Mouse (Mus musculus) heart, embryonic 10.5 days (tissue): ENCODE measurements at regions not wholly inside any gene's neighbourhood (a gene's known extent, or its start where the extent isn't known, plus 50 kb on each side); places are given as distances from the start of the nearest gene placed in this dataset.

ENCODE experiments used
- DNase-seq: peaks from one replicate; pipeline ENCODE4 v3.0.0-alpha.2; 2017; ENCODE audit warnings: low spot score
- H3K27ac ChIP-seq: fragments of 300-500 bp; sonication (generic); 2 replicates; pipeline ENCODE4 v1.5.1; 2016; ENCODE audit warnings: mild to moderate bottlenecking
- H3K27me3 ChIP-seq: fragments of 300-500 bp; sonication (generic); 2 replicates; pipeline ENCODE4 v1.6.1; 2016; ENCODE audit warnings: mild to moderate bottlenecking; ENCODE audit not compliant: poor library complexity, insufficient read depth, severe bottlenecking
- H3K36me3 ChIP-seq: fragments of 300-500 bp; sonication (generic); 2 replicates; pipeline ENCODE4 v1.6.1; 2016; ENCODE audit warnings: mild to moderate bottlenecking, moderate library complexity
- H3K4me1 ChIP-seq: fragments of 300-500 bp; sonication (generic); 2 replicates; pipeline ENCODE4 v1.6.1; 2016; ENCODE audit warnings: mild to moderate bottlenecking
- H3K4me3 ChIP-seq: fragments of 300-500 bp; sonication (generic); 2 replicates; pipeline ENCODE4 v1.5.1; 2016; ENCODE audit warnings: mild to moderate bottlenecking, moderate library complexity
- H3K9me3 ChIP-seq: fragments of 300-500 bp; sonication (generic); 2 replicates; pipeline ENCODE4 v1.6.1; 2016; ENCODE audit warnings: mild to moderate bottlenecking, moderate library complexity
- WGBS: fragments of 180-500 bp; shearing (Covaris S2); methylation state at CpG from one replicate; pipeline ENCODE4 v1.1.7; 2016; 5-methylcytosine and 5-hydroxymethylcytosine counted together

GRCm38 (mm10) chr4:9218380-9218779, 979.5 kb upstream of the Car8 start:
- DNase-seq = no peak
- Histone ChIP-seq H3K27ac (no peak overlapping the region), H3K4me3 (no peak overlapping the region), H3K4me1 (no peaks in the 10 kb centered on the region), H3K9me3 (no peaks in the 10 kb centered on the region), H3K27me3 (no peaks in the 10 kb centered on the region), H3K36me3 (no peaks in the 10 kb centered on the region)
- 83% methylated on average over 5 of the region's 5 CpGs for WGBS

GRCm38 (mm10) chr4:9208606-9209005, 969.8 kb upstream of the Car8 start:
- no peaks in the 10 kb centered on the region for H3K36me3 ChIP-seq
- H3K9me3 ChIP-seq = no peaks in the 10 kb centered on the region
- 79% methylated on average over 2 of the region's 2 CpGs for WGBS
- no peaks in the 10 kb centered on the region for H3K4me1 ChIP-seq
- no peak for DNase-seq
- H3K4me3 ChIP-seq = no peak overlapping the region
- no peaks in the 10 kb centered on the region for H3K27me3 ChIP-seq
- H3K27ac ChIP-seq = no peak overlapping the region

DNA sequence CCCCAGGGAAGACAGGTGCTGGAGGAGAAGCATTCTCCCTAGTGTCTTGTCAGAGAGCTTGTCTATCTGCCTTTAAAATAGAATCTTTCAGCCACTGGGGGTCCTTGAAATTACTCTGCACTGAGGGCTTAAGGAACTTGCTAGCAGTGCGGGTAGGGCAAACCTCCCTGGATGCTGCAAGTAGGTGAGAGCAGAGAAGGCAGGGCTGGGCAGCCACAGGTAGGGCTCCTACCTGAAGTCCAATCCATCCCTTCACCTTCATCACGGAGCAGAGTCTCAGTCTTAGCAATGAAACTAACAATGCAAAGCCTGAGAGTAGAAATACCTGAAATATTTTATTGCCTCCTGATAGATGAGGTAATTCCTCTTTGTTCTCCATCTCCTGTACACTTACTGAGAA, 961.2 kb upstream of the Car8 start:
- no peak overlapping the region for H3K27ac ChIP-seq
- DNase-seq = no peak
- WGBS = 73% methylated on average over 2 of the region's 2 CpGs
- H3K9me3 ChIP-seq = no peaks in the 10 kb centered on the region
- H3K27me3 ChIP-seq = no peaks in the 10 kb centered on the region
- H3K36me3 ChIP-seq = no peaks in the 10 kb centered on the region
- H3K4me3 ChIP-seq = no peak overlapping the region
- no peaks in the 10 kb centered on the region for H3K4me1 ChIP-seq

DNA sequence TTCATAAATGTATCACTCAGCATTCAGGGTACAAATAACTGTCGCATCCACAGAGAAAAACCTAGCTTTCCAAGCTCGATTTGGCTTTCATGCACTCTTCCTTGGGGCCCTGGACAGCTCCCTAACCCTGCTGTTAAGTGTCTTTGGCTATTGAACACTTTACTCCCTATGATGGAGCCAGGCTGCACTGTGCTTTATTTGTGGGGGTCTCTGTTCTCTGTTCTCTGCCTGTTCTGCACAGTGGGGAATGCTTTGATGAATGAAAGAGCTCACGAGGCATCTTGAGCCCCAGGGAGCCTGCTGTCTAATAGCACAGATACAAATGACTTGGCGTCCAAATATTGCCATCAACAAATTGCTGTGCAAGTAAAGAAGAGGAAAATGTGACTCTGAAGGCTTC, 957.6 kb upstream of the Car8 start:
- no peaks in the 10 kb centered on the region for H3K36me3 ChIP-seq
- WGBS = 61% methylated on average over 4 of the region's 4 CpGs

GRCm38 (mm10) chr4:9193121-9193520, 954.3 kb upstream of the Car8 start:
- Histone ChIP-seq H3K4me1 (peaks cover 11% of the 10 kb centered on the region), H3K36me3 (no peaks in the 10 kb centered on the region), H3K27me3 (no peaks in the 10 kb centered on the region), H3K27ac (no peak overlapping the region), H3K9me3 (no peaks in the 10 kb centered on the region), H3K4me3 (no peak overlapping the region)
- no peak for DNase-seq
- WGBS = 73% methylated on average over 6 of the region's 6 CpGs

More for the DNA sequence above, 957.6 kb upstream of the Car8 start:
- no peak overlapping the region for H3K4me3 ChIP-seq
- H3K27ac ChIP-seq = no peak overlapping the region
- no peaks in the 10 kb centered on the region for H3K9me3 ChIP-seq
- DNase-seq = no peak
- H3K27me3 ChIP-seq = no peaks in the 10 kb centered on the region
- no peaks in the 10 kb centered on the region for H3K4me1 ChIP-seq

DNA sequence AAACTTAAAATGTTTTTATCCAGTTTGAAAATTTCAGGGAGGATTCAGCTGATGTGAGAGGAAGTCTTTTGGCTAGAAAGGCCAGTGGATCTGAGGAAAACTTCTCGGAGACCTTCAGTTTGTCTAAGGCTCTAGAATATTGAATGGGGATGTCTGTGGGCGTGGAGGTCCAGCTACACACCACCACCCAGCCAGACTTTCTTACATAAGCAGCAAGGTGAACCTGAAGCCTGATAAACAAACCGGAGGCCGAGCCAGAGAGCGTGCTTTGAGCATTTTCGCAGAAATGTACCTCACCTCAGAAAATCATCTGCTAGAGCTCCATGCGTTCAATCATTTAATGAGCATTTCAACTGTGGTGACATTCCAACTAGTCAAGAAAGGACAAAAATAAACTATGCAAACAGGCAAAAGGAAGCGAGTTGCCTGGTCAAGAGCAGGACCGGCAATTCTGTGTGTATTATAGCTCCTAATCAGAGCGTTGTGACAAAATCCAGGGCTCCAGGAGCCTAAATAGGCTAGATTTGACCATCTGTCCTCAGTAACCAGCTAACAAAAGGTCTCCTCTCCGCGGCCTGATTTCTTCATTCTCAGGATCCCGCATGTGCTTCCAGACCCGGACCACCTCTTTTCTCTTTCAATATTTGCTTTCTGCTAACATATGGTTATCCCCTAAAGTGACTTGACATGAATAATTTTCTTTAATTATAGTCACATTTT, 946.5 kb upstream of the Car8 start:
- 14% methylated on average over 14 of the region's 14 CpGs for WGBS
- Histone ChIP-seq H3K4me1 (peaks cover 34% of the 10 kb centered on the region), H3K36me3 (no peaks in the 10 kb centered on the region), H3K27me3 (no peaks in the 10 kb centered on the region), H3K9me3 (no peaks in the 10 kb centered on the region), H3K4me3 (peak overlapping the region; percentile 51), H3K27ac (peak overlapping the region; percentile 84)
- DNase-seq = no peak

GRCm38 (mm10) chr4:9184451-9185121, 945.7 kb upstream of the Car8 start:
- Histone ChIP-seq H3K27me3 (no peaks in the 10 kb centered on the region), H3K9me3 (no peaks in the 10 kb centered on the region), H3K4me1 (peaks cover 32% of the 10 kb centered on the region), H3K27ac (peak overlapping the region; percentile 84), H3K4me3 (peak overlapping the region; percentile 51), H3K36me3 (no peaks in the 10 kb centered on the region)
- under 1% methylated on average over 12 of the region's 12 CpGs for WGBS
- peak; percentile 81 for DNase-seq

- WGBS = 77% methylated on average over 1 of the region's 1 CpGs
- no peak overlapping the region for H3K27ac ChIP-seq
Observed at GRCm38 (mm10) chr4:9174365-9174764, 935.5 kb upstream of the Car8 start.

GRCm38 (mm10) chr4:9162374-9162773, 923.5 kb upstream of the Car8 start:
- Histone ChIP-seq H3K9me3 (no peaks in the 10 kb centered on the region), H3K36me3 (no peaks in the 10 kb centered on the region), H3K4me1 (no peaks in the 10 kb centered on the region), H3K27me3 (no peaks in the 10 kb centered on the region), H3K27ac (no peak overlapping the region), H3K4me3 (no peak overlapping the region)
- WGBS = 83% methylated on average over 7 of the region's 7 CpGs
- DNase-seq = no peak

More at GRCm38 (mm10) chr4:9174365-9174764, 935.5 kb upstream of the Car8 start:
- Histone ChIP-seq H3K4me1 (no peaks in the 10 kb centered on the region), H3K4me3 (no peak overlapping the region), H3K27me3 (no peaks in the 10 kb centered on the region), H3K36me3 (no peaks in the 10 kb centered on the region), H3K9me3 (no peaks in the 10 kb centered on the region)
- no peak for DNase-seq

- Histone ChIP-seq H3K36me3 (no peaks in the 10 kb centered on the region), H3K4me1 (no peaks in the 10 kb centered on the region), H3K9me3 (no peaks in the 10 kb centered on the region), H3K27ac (no peak overlapping the region), H3K27me3 (no peaks in the 10 kb centered on the region), H3K4me3 (no peak overlapping the region)
- DNase-seq = no peak
- WGBS = 66% methylated on average over 4 of the region's 4 CpGs
Observed at GRCm38 (mm10) chr4:9161814-9162133, 922.9 kb upstream of the Car8 start.

DNA sequence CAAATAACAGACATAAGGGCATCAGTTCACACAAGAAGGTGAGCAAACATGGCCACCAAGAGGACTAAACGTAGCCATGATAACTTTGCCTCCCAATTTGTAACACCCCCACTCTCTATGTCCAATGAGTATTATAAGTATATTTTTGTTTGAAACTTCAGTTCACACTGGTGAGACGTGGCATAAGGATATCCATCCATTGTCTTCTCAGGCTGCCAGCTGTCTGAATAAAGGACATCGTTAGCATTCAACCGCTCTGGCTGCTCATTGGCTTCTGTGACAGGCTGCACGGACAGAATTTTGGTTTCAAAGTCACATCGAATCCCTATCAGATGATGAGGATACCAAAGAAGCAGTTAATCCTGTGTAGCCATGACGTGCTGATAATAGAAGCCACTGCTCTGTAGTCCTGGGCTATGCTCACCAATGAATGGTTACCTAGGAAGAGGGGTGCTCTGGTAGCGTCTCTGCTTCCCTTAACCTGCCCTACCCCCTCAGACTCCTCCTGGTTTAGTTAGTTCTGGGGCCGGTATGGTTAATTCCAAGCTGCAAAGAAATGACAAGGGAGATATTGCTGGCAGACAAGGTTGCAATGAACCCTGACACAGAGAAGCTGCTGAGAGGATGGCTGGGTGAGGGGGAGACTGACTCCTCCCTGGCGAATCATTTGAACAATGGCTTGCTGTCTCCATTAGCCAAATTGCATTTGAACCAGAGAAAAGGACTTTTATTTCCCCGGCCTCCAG, 922.4 kb upstream of the Car8 start:
- no peak overlapping the region for H3K27ac ChIP-seq
- no peak overlapping the region for H3K4me3 ChIP-seq
- no peaks in the 10 kb centered on the region for H3K4me1 ChIP-seq
- DNase-seq = no peak
- no peaks in the 10 kb centered on the region for H3K9me3 ChIP-seq
- H3K27me3 ChIP-seq = no peaks in the 10 kb centered on the region
- no peaks in the 10 kb centered on the region for H3K36me3 ChIP-seq
- WGBS = 78% methylated on average over 11 of the region's 11 CpGs

DNA sequence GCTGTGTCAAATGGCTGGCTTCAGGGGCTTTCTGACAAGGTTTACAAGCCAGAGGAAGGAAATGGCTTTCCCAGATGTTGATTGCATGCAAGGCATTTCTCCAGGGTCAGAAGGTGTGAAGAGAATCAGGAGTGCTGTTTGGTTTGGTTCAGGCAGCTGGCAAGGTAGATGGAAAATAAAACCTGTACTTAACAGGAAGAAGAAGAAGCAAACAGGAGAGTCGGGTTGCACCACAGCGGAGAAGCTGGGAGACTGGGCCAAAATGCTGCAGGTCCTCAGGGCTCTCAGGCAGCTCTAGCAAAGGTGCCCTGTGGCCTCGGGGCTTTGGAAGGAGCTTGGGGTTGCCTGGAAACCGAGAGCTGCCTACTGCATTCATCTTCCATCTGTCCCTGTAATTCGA, 908.9 kb upstream of the Car8 start:
- H3K36me3 ChIP-seq = no peaks in the 10 kb centered on the region

More for the DNA sequence above, 908.9 kb upstream of the Car8 start:
- Histone ChIP-seq H3K27me3 (no peaks in the 10 kb centered on the region), H3K4me1 (no peaks in the 10 kb centered on the region), H3K27ac (no peak overlapping the region), H3K9me3 (no peaks in the 10 kb centered on the region), H3K4me3 (no peak overlapping the region)
- no peak for DNase-seq
- WGBS = 40% methylated on average over 5 of the region's 5 CpGs
